Mouse (Mus musculus): ENCODE measurements around the gene Fat3.

- no peak for TF ChIP-seq CTCF (IDR thresholded peaks at IDR 0.05; ENCODE audit: control insufficient read depth, insufficient read depth, insufficient read length)
- TF ChIP-seq USF1 (IDR thresholded peaks at IDR 0.05; ENCODE audit: low read depth) = no peak
- TF ChIP-seq MAX (IDR thresholded peaks at IDR 0.05) = no peak
- TF ChIP-seq MYOG (IDR thresholded peaks at IDR 0.05; ENCODE audit: control insufficient read depth, extremely low read depth, insufficient read length) = no peak
These were observed 274.5 kb downstream of the Fat3 start for GRCm38 (mm10) chr9:16226545-16226944.

Measured in C2C12 (cell line).